Comparison of ENCODE assay signal across 8 mouse cellular contexts in the genomic region with DNA sequence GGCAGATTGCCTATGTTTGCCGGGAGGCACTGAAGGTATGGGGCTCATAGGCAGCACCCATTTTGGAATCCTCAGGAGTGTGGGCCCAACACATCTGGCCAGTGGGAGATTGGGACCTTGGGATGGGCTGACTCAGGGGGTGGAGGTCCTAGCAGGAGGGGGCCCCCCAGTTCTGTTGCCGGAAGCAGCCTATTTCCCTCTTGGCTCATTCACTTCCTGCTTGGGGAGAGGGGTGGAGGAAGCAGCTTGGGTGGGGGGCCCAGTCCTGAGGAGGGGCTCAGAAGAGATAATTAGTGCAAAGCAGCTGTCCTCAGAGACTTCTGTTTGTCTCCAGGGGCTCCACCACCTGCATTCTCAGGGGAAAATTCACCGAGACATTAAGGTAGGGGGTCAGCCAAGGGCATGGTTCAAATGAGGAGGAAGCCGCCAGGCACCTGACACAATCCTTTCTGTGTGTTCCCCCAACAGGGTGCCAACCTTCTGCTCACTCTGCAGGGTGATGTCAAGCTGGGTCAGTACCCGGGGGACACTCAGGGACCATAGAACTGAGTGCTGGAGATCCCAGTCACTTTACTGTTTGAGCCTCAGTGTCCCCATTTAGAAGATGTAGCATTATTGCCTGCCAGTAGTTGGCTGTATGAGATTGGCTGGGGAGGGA. TPM values are rescaled to one million over a fixed set of nuclear protein-coding genes. Genes with fewer than 3 reads are reported as not detected.
DNase-seq lines count a peak whose midpoint lies in the region; ATAC-seq and TF ChIP-seq lines count a peak whose summit lies in the region.

No protein-coding gene starts in this region.

- DNase-seq in cerebellum, adult 11-12 months: peak; percentile 57
- DNase-seq in cerebellum, postnatal 25 days: no peak
- peak; percentile 18 for DNase-seq in lung, embryonic 14.5 days
- no peak for DNase-seq in lung, postnatal 14 days
- peak; percentile 57 for DNase-seq in lung, postnatal 25 days (ENCODE audit: low spot score)
- DNase-seq in thymus, postnatal 14 days: peak; percentile 72
- no peak for DNase-seq in adrenal gland, adult 2 months
- no peak for DNase-seq in testis, postnatal 10 days (ENCODE audit: low spot score)

- H3K4me2 ChIP-seq in lung, embryonic 14.5 days: peak overlapping the region; percentile 99

- TF ChIP-seq CTCF in lung, embryonic 14.5 days (IDR thresholded peaks at IDR 0.05; ENCODE audit: low read depth): no peak

- no peak overlapping the region for H3K9ac ChIP-seq in lung, embryonic 14.5 days

- no peaks in the 10 kb centered on the region; the same call in 1 of the 2 replicates for H3K4me1 ChIP-seq in lung, embryonic 14.5 days (ENCODE audit: insufficient read depth)

- H3K27ac ChIP-seq in lung, embryonic 14.5 days (ENCODE audit: low read depth): peak overlapping the region; percentile 18; the same call in 1 of the 2 replicates

- peak overlapping the region; percentile 75; the same call in 1 of the 2 replicates for H3K4me3 ChIP-seq in lung, embryonic 14.5 days (ENCODE audit: low read depth, low read length)

- no peaks in the 10 kb centered on the region for H3K27me3 ChIP-seq in lung, embryonic 14.5 days (ENCODE audit: insufficient read depth, low read length)

- WGBS in lung, embryonic 14.5 days: 66% methylated on average over 5 of the region's 5 CpGs

- ATAC-seq in lung, embryonic 14.5 days (ENCODE audit: insufficient read depth): no peak

- peaks cover 66% of the 10 kb centered on the region for H3K36me3 ChIP-seq in lung, embryonic 14.5 days (ENCODE audit: insufficient read depth)

- no peaks in the 10 kb centered on the region for H3K9me3 ChIP-seq in lung, embryonic 14.5 days (ENCODE audit: low read depth, low read length)

RNA-seq across cellular contexts. Expression of a gene that starts 1.5 kb away (rescaled TPM):
- polyA plus RNA-seq in lung, embryonic 14.5 days (2014; fragmentation: Nextera tagmentation; extraction: Ambion mirVana): 13.4 and 22.2 TPM in 2 replicates
- total RNA-seq in adrenal gland, adult 2 months (2021): 10 to 100 TPM; 36.1 to 38.5 TPM
- 150 and 161 TPM in 2 replicates for polyA plus RNA-seq in adrenal gland, adult 2 months (2012; rRNA removed)

RNA-seq across cellular contexts. Expression of a gene that starts 7.6 kb away (rescaled TPM):
- 60.3 and 68.6 TPM in 2 replicates for polyA plus RNA-seq in lung, embryonic 14.5 days (2014; fragmentation: Nextera tagmentation; extraction: Ambion mirVana)
- 10 to 100 TPM; 54.6 to 54.8 TPM for total RNA-seq in adrenal gland, adult 2 months (2021)
- polyA plus RNA-seq in adrenal gland, adult 2 months (2012; rRNA removed): 71.1 and 71.2 TPM in 2 replicates

RNA-seq across cellular contexts. Expression of a gene that starts 21.1 kb away (rescaled TPM):
- 177 and 200 TPM in 2 replicates for polyA plus RNA-seq in lung, embryonic 14.5 days (2014; fragmentation: Nextera tagmentation; extraction: Ambion mirVana)
- 100 to 1,000 TPM; 141 to 286 TPM for total RNA-seq in adrenal gland, adult 2 months (2021)
- 346 and 350 TPM in 2 replicates for polyA plus RNA-seq in adrenal gland, adult 2 months (2012; rRNA removed)

RNA-seq across cellular contexts. Expression of a gene that starts 36.1 kb away (rescaled TPM):
- 0.82 and 1.2 TPM in 2 replicates for polyA plus RNA-seq in lung, embryonic 14.5 days (2014; fragmentation: Nextera tagmentation; extraction: Ambion mirVana)
- total RNA-seq in adrenal gland, adult 2 months (2021): 10 to 100 TPM; 14.4 to 24.6 TPM
- 23.7 and 26.6 TPM in 2 replicates for polyA plus RNA-seq in adrenal gland, adult 2 months (2012; rRNA removed)

RNA-seq across cellular contexts. Expression of a gene that starts 41.8 kb away (rescaled TPM):
- 6.1 and 9.3 TPM in 2 replicates for polyA plus RNA-seq in lung, embryonic 14.5 days (2014; fragmentation: Nextera tagmentation; extraction: Ambion mirVana)
- 10 to 100 TPM; 48.3 to 94.0 TPM for total RNA-seq in adrenal gland, adult 2 months (2021)
- polyA plus RNA-seq in adrenal gland, adult 2 months (2012; rRNA removed): 97.8 and 115 TPM in 2 replicates

Comparison
In these comparisons a context has a peak if more than half of its experiments do, and no peak if none do; other contexts are left out.
1. DNase-seq: peak in cerebellum, adult 11-12 months (single experiment), lung, embryonic 14.5 days (single experiment), lung, postnatal 25 days (single experiment) and thymus, postnatal 14 days (single experiment); none in cerebellum, postnatal 25 days (0 of 2), lung, postnatal 14 days (single experiment), adrenal gland, adult 2 months (single experiment) and testis, postnatal 10 days (single experiment).